Mouse (Mus musculus): ENCODE data around the gene Vmn2r67.
"Not testable (repeated sequence)": the region's sequence is repeated elsewhere in the genome, so short reads cannot be mapped to it uniquely, and the experiment has no call there.

Gene Vmn2r67

GRCm38 (mm10) chr7:85155898-85156297 lies at the start of gene Vmn2r67:
TSS of gene Vmn2r67 (minus strand) at chr7:85155998.
- DNase-seq (ENCODE audit: low read depth in 1 of 2, low spot score in 2 of 2): no peak

GRCm38 (mm10) chr7:85104531-85104930 lies 51.3 kb downstream of the Vmn2r67 start:
- not testable (repeated sequence) for DNase-seq (ENCODE audit: low read depth in 1 of 2, low spot score in 2 of 2)
